Mouse (Mus musculus) neural tube, embryonic 13.5 days (tissue): ENCODE measurements around the gene Irf9. TPM values are rescaled to one million over a fixed set of nuclear protein-coding genes. Genes with fewer than 3 reads are reported as not detected.

Source experiments
- ATAC-seq: fragments of 200-750 bp; cut with Nextera tagmentation; 2 replicates; pipeline ENCODE4 v1.8.0; 2017; ENCODE audit warnings: low read depth, mild to moderate bottlenecking, moderate TSS enrichment, moderate library complexity
- H3K27ac ChIP-seq: fragments of 300-500 bp; sonication (generic); replicated peaks from 2 replicates; pipeline ENCODE4 v1.5.1; 2015; ENCODE audit warnings: moderate library complexity, mild to moderate bottlenecking, inconsistent platforms
- H3K27me3 ChIP-seq: fragments of 300-500 bp; sonication (generic); 2 replicates; pipeline ENCODE4 v1.6.1; 2015; ENCODE audit warnings: mild to moderate bottlenecking, inconsistent platforms
- H3K36me3 ChIP-seq: fragments of 300-500 bp; sonication (generic); 2 replicates; pipeline ENCODE4 v1.6.1; 2015; ENCODE audit warnings: mild to moderate bottlenecking, inconsistent platforms
- H3K4me1 ChIP-seq: fragments of 300-500 bp; sonication (generic); replicated peaks from 2 replicates; pipeline ENCODE4 v1.6.1; 2015; ENCODE audit warnings: inconsistent platforms
- H3K4me2 ChIP-seq: fragments of 300-500 bp; sonication (generic); 2 replicates; pipeline ENCODE4 v1.6.1; 2015; ENCODE audit warnings: inconsistent platforms, mild to moderate bottlenecking, moderate library complexity
- H3K4me3 ChIP-seq: fragments of 300-500 bp; sonication (generic); 2 replicates; pipeline ENCODE4 v1.5.1; 2015; ENCODE audit warnings: mild to moderate bottlenecking, inconsistent platforms
- H3K9ac ChIP-seq: fragments of 300-500 bp; sonication (generic); 2 replicates; pipeline ENCODE4 v1.6.1; 2015; ENCODE audit warnings: moderate library complexity, mild to moderate bottlenecking, inconsistent platforms
- H3K9me3 ChIP-seq: fragments of 300-500 bp; sonication (generic); 2 replicates; pipeline ENCODE4 v1.6.1; 2016; ENCODE audit warnings: inconsistent platforms
- WGBS: fragments of 180-500 bp; shearing (Covaris S2); methylation state at CpG from one replicate; pipeline ENCODE4 v1.1.7; 2015; 5-methylcytosine and 5-hydroxymethylcytosine counted together
- polyA plus RNA-seq: library from polyadenylated mRNA; unstranded; fragments of >200 nt; fragmentation: Nextera tagmentation; extraction: Ambion mirVana; gene quantifications from 2 replicates; pipeline ENCODE4 v1.2.1, GENCODE M21; 2015

Irf9 gene
- polyA plus RNA-seq, 1 experiment from 2014 or later, result 10.4 TPM

GRCm38 (mm10) chr14:55570588-55570987 is 32.8 kb upstream of the Irf9 start:
- H3K9ac ChIP-seq, result no peak overlapping the region
- no peak overlapping the region for H3K27ac ChIP-seq
- 89% methylated on average over 2 of the region's 2 CpGs for WGBS
- no peaks in the 10 kb centered on the region for H3K4me1 ChIP-seq
- H3K36me3 ChIP-seq, result peaks cover 54% of the 10 kb centered on the region
- no peak overlapping the region for H3K4me3 ChIP-seq
- no peak for ATAC-seq
- no peaks in the 10 kb centered on the region for H3K27me3 ChIP-seq
- H3K9me3 ChIP-seq, result no peaks in the 10 kb centered on the region
- H3K4me2 ChIP-seq, result no peak overlapping the region

GRCm38 (mm10) chr14:55571760-55572159 is 31.6 kb upstream of the Irf9 start:
- Histone ChIP-seq H3K9ac (no peak overlapping the region), H3K27me3 (no peaks in the 10 kb centered on the region), H3K4me2 (no peak overlapping the region), H3K4me1 (no peaks in the 10 kb centered on the region), H3K36me3 (peaks cover 42% of the 10 kb centered on the region), H3K9me3 (no peaks in the 10 kb centered on the region), H3K4me3 (no peak overlapping the region), H3K27ac (no peak overlapping the region)
- no peak for ATAC-seq

DNA sequence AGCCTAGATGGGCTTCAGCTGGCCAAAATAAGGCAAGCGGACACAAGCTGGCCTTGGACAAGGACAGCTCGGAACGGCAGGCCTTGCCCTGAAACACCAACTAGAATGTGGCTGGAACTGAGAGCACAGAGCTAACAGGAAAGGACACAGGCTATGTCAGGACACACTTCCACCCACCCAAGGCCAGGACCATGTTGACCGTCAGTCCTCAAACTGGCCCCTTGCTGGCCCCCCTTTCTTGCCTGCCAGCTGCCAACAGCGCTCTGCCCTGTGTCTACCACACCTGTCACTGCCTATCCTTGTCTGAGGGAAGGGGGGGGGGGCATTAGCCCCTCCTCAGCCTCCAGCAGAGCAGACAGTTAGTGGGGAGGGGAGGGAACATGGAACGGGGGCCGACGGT is 28.1 kb upstream of the Irf9 start, which contains the start of gene Fitm1:
Gene Fitm1 (plus strand): TSS at position 316 of the 400 bp plus-strand sequence.
- WGBS, result 85% methylated on average over 8 of the region's 8 CpGs
- H3K4me3 ChIP-seq, result no peak within 1 kb of the TSS
- H3K9ac ChIP-seq, result peak within 1 kb of the TSS; percentile 26; the same call in 1 of the 2 replicates
- no peak for ATAC-seq
- no peak within 1 kb of the TSS for H3K4me2 ChIP-seq
- no peaks in the 10 kb centered on the region for H3K27me3 ChIP-seq
- no peak within 1 kb of the TSS for H3K27ac ChIP-seq
- peaks cover 20% of the 10 kb centered on the region for H3K4me1 ChIP-seq
- no peaks in the 10 kb centered on the region for H3K9me3 ChIP-seq
- H3K36me3 ChIP-seq, result peaks cover 12% of the 10 kb centered on the region

GRCm38 (mm10) chr14:55575711-55576110 is 27.7 kb upstream of the Irf9 start:
- Histone ChIP-seq H3K4me3 (no peak overlapping the region), H3K27ac (no peak overlapping the region), H3K27me3 (no peaks in the 10 kb centered on the region), H3K9me3 (no peaks in the 10 kb centered on the region), H3K4me2 (no peak overlapping the region), H3K9ac (peak overlapping the region; percentile 26; the same call in 1 of the 2 replicates), H3K4me1 (peaks cover 20% of the 10 kb centered on the region), H3K36me3 (peaks cover 12% of the 10 kb centered on the region)
- no peak for ATAC-seq
- WGBS, result 80% methylated on average over 13 of the region's 13 CpGs

DNA sequence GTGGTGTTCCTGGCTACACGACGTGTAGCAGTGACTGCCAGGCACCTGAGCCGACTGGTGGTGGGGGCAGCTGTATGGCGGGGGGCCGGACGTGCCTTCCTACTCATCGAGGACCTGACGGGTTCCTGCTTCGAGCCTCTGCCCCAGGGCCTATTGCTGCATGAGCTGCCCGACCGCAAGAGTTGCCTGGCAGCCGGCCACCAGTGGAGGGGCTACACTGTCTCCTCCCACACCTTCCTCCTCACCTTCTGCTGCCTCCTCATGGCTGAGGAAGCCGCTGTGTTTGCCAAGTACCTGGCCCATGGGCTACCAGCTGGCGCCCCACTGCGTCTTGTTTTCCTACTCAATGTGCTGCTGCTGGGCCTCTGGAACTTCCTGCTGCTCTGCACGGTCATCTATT is 27.0 kb upstream of the Irf9 start:
- ATAC-seq, result no peak
- H3K9ac ChIP-seq, result no peak overlapping the region
- peaks cover 16% of the 10 kb centered on the region for H3K36me3 ChIP-seq
- H3K9me3 ChIP-seq, result no peaks in the 10 kb centered on the region
- no peak overlapping the region for H3K27ac ChIP-seq
- H3K4me1 ChIP-seq, result peaks cover 20% of the 10 kb centered on the region
- no peak overlapping the region for H3K4me2 ChIP-seq
- 88% methylated on average over 16 of the region's 16 CpGs for WGBS
- H3K27me3 ChIP-seq, result no peaks in the 10 kb centered on the region
- H3K4me3 ChIP-seq, result no peak overlapping the region

DNA sequence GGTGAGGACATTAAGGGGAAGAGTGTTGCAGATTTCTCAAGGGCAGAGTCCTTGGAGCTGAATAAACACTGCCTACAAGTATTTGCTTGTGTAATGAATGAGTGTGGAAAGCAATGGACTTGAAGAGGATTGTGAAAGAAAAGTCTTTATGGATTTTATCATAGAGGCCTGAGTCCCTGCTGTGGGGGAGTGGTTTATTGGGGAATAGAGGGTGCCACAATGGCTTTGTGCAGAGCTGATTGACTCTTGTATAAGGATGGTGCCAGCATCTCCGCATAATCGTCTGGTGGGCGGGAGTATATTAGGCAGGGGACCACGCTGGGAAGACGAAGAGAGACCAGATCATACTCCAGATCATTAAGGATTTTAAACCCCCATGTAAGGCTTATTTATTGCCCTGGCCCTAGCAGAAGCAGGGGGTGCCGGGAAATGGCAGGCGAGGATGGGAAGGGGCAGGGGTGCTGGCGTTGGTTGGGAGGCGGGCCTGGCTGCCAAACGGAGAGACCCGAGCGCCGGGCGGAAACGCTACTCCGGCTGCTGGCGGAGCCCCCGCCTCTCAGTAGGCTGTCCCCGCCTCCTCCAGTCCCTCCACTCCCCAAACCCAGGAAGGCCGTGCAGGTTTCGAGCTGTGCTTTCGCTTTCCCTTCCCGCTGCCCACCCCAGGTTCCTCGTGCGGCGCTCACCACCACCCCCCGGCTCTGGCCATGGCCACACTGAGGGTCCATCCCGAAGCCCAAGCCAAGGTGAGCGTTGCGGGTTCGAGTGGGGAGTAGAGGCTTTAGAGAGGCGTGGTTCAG is 25.3 kb upstream of the Irf9 start, which contains the start of gene Psme1:
Gene Psme1 (plus strand): TSS at position 253 of the 797 bp plus-strand sequence.
- whole genome bisulfite sequencing, result 0% methylated on average over 30 of the region's 32 CpGs
- H3K4me2 ChIP-seq, result peak within 1 kb of the TSS; percentile 82
- peaks cover 25% of the 10 kb centered on the region for H3K36me3 ChIP-seq
- peaks cover 20% of the 10 kb centered on the region for H3K4me1 ChIP-seq
- H3K9me3 ChIP-seq, result no peaks in the 10 kb centered on the region
- H3K27ac ChIP-seq, result peak within 1 kb of the TSS; percentile 86
- peak within 1 kb of the TSS; percentile 72 for H3K4me3 ChIP-seq
- peak within 1 kb of the TSS; percentile 93 for H3K9ac ChIP-seq
- ATAC-seq, result peak; percentile 91
- H3K27me3 ChIP-seq, result no peaks in the 10 kb centered on the region

DNA sequence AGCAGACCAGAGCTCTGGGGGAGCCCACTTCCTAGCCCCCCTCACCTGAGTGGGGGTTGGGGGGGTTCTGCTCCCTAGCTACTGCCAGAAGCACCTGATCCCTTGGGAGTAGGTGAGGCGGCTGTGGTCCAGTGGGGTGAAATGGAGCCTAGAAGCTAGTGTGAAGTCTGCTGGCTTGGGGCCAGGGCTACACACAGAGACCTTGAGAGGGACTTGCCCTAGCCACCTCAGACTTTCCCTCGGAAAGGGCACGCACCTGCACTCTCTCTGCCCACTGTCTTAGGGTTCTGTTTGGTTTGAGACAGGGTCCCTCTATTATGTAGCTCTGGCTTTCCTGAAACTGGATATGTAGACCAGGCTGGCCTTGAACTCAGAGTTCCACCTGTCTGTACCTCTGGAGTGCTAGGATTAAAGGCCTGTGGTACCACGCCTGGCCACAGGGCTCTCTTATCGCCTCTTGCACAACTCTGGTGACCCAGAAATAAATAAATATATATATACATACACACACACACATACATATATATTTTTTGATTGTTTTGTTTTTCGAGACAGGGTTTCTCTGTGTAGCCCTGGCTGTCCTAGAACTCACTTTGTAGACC is 24.6 kb upstream of the Irf9 start:
- H3K27ac ChIP-seq, result peak overlapping the region; percentile 86
- H3K9me3 ChIP-seq, result no peaks in the 10 kb centered on the region
- H3K4me1 ChIP-seq, result peaks cover 20% of the 10 kb centered on the region
- H3K4me3 ChIP-seq, result peak overlapping the region; percentile 72
- no peaks in the 10 kb centered on the region for H3K27me3 ChIP-seq
- peak; percentile 42 for ATAC-seq
- H3K9ac ChIP-seq, result peak overlapping the region; percentile 93
- 34% methylated on average over 6 of the region's 6 CpGs for WGBS
- peak overlapping the region; percentile 82 for H3K4me2 ChIP-seq
- H3K36me3 ChIP-seq, result peaks cover 25% of the 10 kb centered on the region

DNA sequence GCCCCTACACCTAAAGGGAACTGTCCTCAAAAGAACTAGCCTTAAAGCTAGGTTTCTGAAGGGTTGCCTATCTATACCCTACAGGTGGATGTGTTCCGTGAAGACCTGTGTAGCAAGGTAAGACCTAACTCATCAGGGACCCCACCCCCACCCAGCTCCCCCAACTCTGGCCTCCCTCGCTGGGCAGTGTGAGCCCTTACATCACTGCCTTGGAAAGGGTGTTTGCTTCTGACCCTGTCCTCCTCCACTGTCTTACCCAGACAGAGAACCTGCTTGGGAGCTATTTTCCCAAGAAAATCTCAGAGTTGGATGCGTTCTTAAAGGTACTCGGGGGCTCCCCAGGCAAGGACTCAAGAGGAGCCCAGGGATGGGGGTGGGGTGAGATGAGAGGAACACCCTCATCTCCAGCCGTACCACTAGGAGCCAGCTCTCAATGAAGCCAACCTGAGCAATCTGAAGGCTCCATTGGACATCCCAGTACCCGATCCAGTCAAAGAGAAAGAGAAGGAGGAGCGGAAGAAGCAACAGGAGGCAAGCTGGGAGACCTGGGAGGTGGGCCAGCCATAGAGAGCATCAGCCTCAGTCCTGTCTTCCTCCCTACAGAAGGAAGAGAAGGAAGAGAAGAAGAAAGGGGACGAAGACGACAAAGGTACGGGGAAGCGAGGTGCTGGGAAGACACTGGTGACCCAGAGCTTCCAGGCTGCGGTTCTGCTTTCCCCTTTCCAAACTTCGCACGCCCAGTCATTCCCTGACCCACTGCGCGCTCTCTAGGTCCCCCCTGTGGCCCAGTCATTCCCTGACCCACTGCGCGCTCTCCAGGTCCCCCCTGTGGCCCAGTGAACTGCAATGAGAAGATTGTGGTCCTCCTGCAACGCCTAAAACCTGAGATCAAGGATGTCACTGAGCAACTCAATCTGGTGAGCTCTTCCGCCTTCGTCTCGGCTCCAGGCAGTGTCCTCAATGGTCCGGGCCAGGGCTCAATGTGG is 23.6 kb upstream of the Irf9 start:
- Histone ChIP-seq H3K36me3 (peaks cover 25% of the 10 kb centered on the region), H3K27me3 (no peaks in the 10 kb centered on the region), H3K9ac (no peak overlapping the region), H3K4me1 (peaks cover 26% of the 10 kb centered on the region), H3K4me2 (0 out of 2 replicates have a peak overlapping the region, but pooled peaks have one; percentile 82), H3K9me3 (no peaks in the 10 kb centered on the region), H3K27ac (no peak overlapping the region), H3K4me3 (no peak overlapping the region)
- 89% methylated on average over 23 of the region's 23 CpGs for WGBS
- no peak for ATAC-seq

DNA sequence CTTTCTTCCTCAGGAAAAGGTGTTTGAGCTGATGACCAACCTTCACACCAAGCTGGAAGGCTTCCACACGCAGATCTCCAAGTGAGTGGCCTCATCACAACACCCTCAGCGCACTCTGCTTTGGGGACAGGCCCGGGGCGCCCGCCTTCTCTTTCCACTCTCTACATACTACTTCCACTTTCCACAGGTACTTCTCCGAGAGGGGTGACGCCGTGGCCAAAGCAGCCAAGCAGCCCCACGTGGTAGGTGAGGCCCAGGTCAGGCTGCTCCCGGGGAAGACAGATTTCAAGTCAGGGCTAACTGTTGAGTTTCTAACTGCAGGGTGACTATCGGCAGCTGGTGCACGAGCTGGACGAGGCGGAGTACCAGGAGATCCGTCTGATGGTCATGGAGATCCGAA is 22.6 kb upstream of the Irf9 start:
- no peak overlapping the region for H3K4me3 ChIP-seq
- H3K27me3 ChIP-seq, result no peaks in the 10 kb centered on the region
- ATAC-seq, result no peak
- H3K9me3 ChIP-seq, result no peaks in the 10 kb centered on the region
- no peak overlapping the region for H3K27ac ChIP-seq
- no peak overlapping the region for H3K4me2 ChIP-seq
- peaks cover 25% of the 10 kb centered on the region for H3K36me3 ChIP-seq
- H3K9ac ChIP-seq, result no peak overlapping the region
- H3K4me1 ChIP-seq, result peaks cover 35% of the 10 kb centered on the region
- 95% methylated on average over 16 of the region's 16 CpGs for WGBS

GRCm38 (mm10) chr14:55581981-55582681 is 21.2 kb upstream of the Irf9 start:
- Histone ChIP-seq H3K4me1 (peaks cover 35% of the 10 kb centered on the region), H3K27me3 (no peaks in the 10 kb centered on the region), H3K4me3 (no peak overlapping the region), H3K27ac (no peak overlapping the region), H3K9ac (no peak overlapping the region), H3K4me2 (no peak overlapping the region), H3K36me3 (peaks cover 27% of the 10 kb centered on the region), H3K9me3 (no peaks in the 10 kb centered on the region)
- 77% methylated on average over 9 of the region's 9 CpGs for WGBS
- no peak for ATAC-seq

GRCm38 (mm10) chr14:55584303-55584701 is 19.1 kb upstream of the Irf9 start:
- WGBS, result 37% methylated on average over 5 of the region's 5 CpGs
- ATAC-seq, result no peak; the same call in 1 of the 2 replicates
- Histone ChIP-seq H3K4me1 (peaks cover 26% of the 10 kb centered on the region), H3K9me3 (no peaks in the 10 kb centered on the region), H3K4me3 (peak overlapping the region; percentile 48), H3K4me2 (peak overlapping the region; percentile 66), H3K9ac (peak overlapping the region; percentile 79), H3K27ac (0 out of 2 replicates have a peak overlapping the region, but pooled peaks have one; percentile 52), H3K36me3 (peaks cover 41% of the 10 kb centered on the region), H3K27me3 (no peaks in the 10 kb centered on the region)
